Mouse (Mus musculus) lung, embryonic 15.5 days (tissue): ENCODE measurements around the gene Ino80b. TPM values are rescaled to one million over a fixed set of nuclear protein-coding genes. Genes with fewer than 3 reads are reported as not detected.
A peak's percentile ranks its signal among the peaks of the same experiment; 100 is the strongest.

ENCODE experiments used
- ATAC-seq: fragments of 200-750 bp; cut with Nextera tagmentation; 2 replicates; pipeline ENCODE4 v1.8.0; 2017; ENCODE audit warnings: moderate number of reproducible peaks, borderline replicate concordance; ENCODE audit not compliant: low FRiP score, low TSS enrichment; ENCODE audit errors: extremely low read depth
- H3K27ac ChIP-seq: fragments of 300-500 bp; sonication (generic); 2 replicates; pipeline ENCODE4 v1.5.1; 2015; ENCODE audit warnings: moderate library complexity, mild to moderate bottlenecking, inconsistent platforms
- H3K27me3 ChIP-seq: fragments of 300-500 bp; sonication (generic); 2 replicates; pipeline ENCODE4 v1.6.1; 2015; ENCODE audit warnings: inconsistent platforms
- H3K36me3 ChIP-seq: fragments of 300-500 bp; sonication (generic); 2 replicates; pipeline ENCODE4 v1.6.1; 2015; ENCODE audit warnings: inconsistent platforms
- H3K4me1 ChIP-seq: fragments of 300-500 bp; sonication (generic); 2 replicates; pipeline ENCODE4 v1.6.1; 2015; ENCODE audit warnings: inconsistent platforms
- H3K4me2 ChIP-seq: fragments of 300-500 bp; sonication (generic); 2 replicates; pipeline ENCODE4 v1.6.1; 2015; ENCODE audit warnings: inconsistent platforms, mild to moderate bottlenecking, moderate library complexity
- H3K4me3 ChIP-seq: fragments of 300-500 bp; sonication (generic); 2 replicates; pipeline ENCODE4 v1.5.1; 2015; ENCODE audit warnings: mild to moderate bottlenecking, inconsistent platforms
- H3K9ac ChIP-seq: fragments of 300-500 bp; sonication (generic); 2 replicates; pipeline ENCODE4 v1.6.1; 2015; ENCODE audit warnings: inconsistent platforms
- H3K9me3 ChIP-seq: fragments of 300-500 bp; sonication (generic); 2 replicates; pipeline ENCODE4 v1.6.1; 2016; ENCODE audit warnings: inconsistent platforms
- WGBS: fragments of 180-500 bp; shearing (Covaris S2); methylation state at CpG from one replicate; pipeline ENCODE4 v1.1.7; 2015; 5-methylcytosine and 5-hydroxymethylcytosine counted together
- polyA plus RNA-seq: library from polyadenylated mRNA; unstranded; fragments of >200 nt; fragmentation: Nextera tagmentation; extraction: Ambion mirVana; gene quantifications from 2 replicates; pipeline ENCODE4 v1.2.1, GENCODE M21; 2015

The Ino80b gene
- polyA plus RNA-seq, 1 experiment from 2014 or later, result 15.2 TPM

- H3K4me3 ChIP-seq, result peak within 1 kb of the TSS; percentile 53
- peaks cover 11% of the 10 kb centered on the region for H3K4me1 ChIP-seq
- no peaks in the 10 kb centered on the region for H3K9me3 ChIP-seq
- no peak within 1 kb of the TSS for H3K27ac ChIP-seq
- H3K9ac ChIP-seq, result peak within 1 kb of the TSS; percentile 39
- H3K27me3 ChIP-seq, result peaks cover 14% of the 10 kb centered on the region
- peaks cover 9% of the 10 kb centered on the region; the same call in 1 of the 2 replicates for H3K36me3 ChIP-seq
- WGBS, result 1% methylated on average over 32 of the region's 32 CpGs
- H3K4me2 ChIP-seq, result peak within 1 kb of the TSS; percentile 79
- ATAC-seq, result peak; percentile 65; the same call in 1 of the 2 replicates
Observed at GRCm38 (mm10) chr6:83156259-83156684, 31.0 kb upstream of the Ino80b start, which contains the start of the genes Wdr54 and 1700003E16Rik. Gene Wdr54, minus strand, starts transcription at chr6:83156397. Gene 1700003E16Rik, plus strand, starts transcription at chr6:83156404.

GRCm38 (mm10) chr6:83155552-83156238 is 30.5 kb upstream of the Ino80b start:
- Histone ChIP-seq H3K9ac (peak overlapping the region; percentile 39), H3K9me3 (no peaks in the 10 kb centered on the region), H3K4me3 (peak overlapping the region; percentile 53), H3K4me2 (peak overlapping the region; percentile 79), H3K36me3 (peaks cover 11% of the 10 kb centered on the region; the same call in 1 of the 2 replicates), H3K27ac (no peak overlapping the region), H3K27me3 (peaks cover 9% of the 10 kb centered on the region), H3K4me1 (peaks cover 8% of the 10 kb centered on the region)
- no peak for ATAC-seq
- 8% methylated on average over 23 of the region's 23 CpGs for WGBS

GRCm38 (mm10) chr6:83153485-83153884 is 28.3 kb upstream of the Ino80b start:
- no peak overlapping the region for H3K4me2 ChIP-seq
- H3K9ac ChIP-seq, result no peak overlapping the region
- H3K27me3 ChIP-seq, result no peaks in the 10 kb centered on the region
- ATAC-seq, result no peak
- no peak overlapping the region for H3K4me3 ChIP-seq
- H3K4me1 ChIP-seq, result peaks cover 8% of the 10 kb centered on the region
- H3K36me3 ChIP-seq, result peaks cover 31% of the 10 kb centered on the region
- H3K27ac ChIP-seq, result no peak overlapping the region
- H3K9me3 ChIP-seq, result no peaks in the 10 kb centered on the region
- 56% methylated on average over 5 of the region's 5 CpGs for WGBS

- no peak for ATAC-seq
- H3K27ac ChIP-seq, result no peak overlapping the region
- 85% methylated on average over 12 of the region's 12 CpGs for WGBS
- H3K9me3 ChIP-seq, result no peaks in the 10 kb centered on the region
- H3K4me1 ChIP-seq, result peaks cover 8% of the 10 kb centered on the region
- no peak overlapping the region for H3K9ac ChIP-seq
- H3K27me3 ChIP-seq, result no peaks in the 10 kb centered on the region
- no peak overlapping the region for H3K4me2 ChIP-seq
- no peak overlapping the region for H3K4me3 ChIP-seq
- peaks cover 35% of the 10 kb centered on the region for H3K36me3 ChIP-seq
Observed at GRCm38 (mm10) chr6:83153038-83153437, 27.8 kb upstream of the Ino80b start.

GRCm38 (mm10) chr6:83151721-83152120 is 26.5 kb upstream of the Ino80b start:
- no peak for ATAC-seq
- whole genome bisulfite sequencing, result 29% methylated on average over 8 of the region's 8 CpGs
- H3K4me3 ChIP-seq, result no peak overlapping the region
- no peaks in the 10 kb centered on the region for H3K9me3 ChIP-seq
- no peak overlapping the region for H3K4me2 ChIP-seq
- H3K27ac ChIP-seq, result no peak overlapping the region
- peaks cover 8% of the 10 kb centered on the region for H3K4me1 ChIP-seq
- no peaks in the 10 kb centered on the region for H3K27me3 ChIP-seq
- H3K9ac ChIP-seq, result no peak overlapping the region
- H3K36me3 ChIP-seq, result peaks cover 48% of the 10 kb centered on the region

- Histone ChIP-seq H3K9me3 (no peaks in the 10 kb centered on the region), H3K4me1 (peaks cover 4% of the 10 kb centered on the region), H3K27ac (no peak overlapping the region), H3K27me3 (no peaks in the 10 kb centered on the region), H3K4me3 (no peak overlapping the region), H3K9ac (no peak overlapping the region), H3K36me3 (peaks cover 50% of the 10 kb centered on the region), H3K4me2 (no peak overlapping the region)
- ATAC-seq, result no peak
- WGBS, result 55% methylated on average over 7 of the region's 7 CpGs
Observed at GRCm38 (mm10) chr6:83147280-83147679, 22.0 kb upstream of the Ino80b start.

DNA sequence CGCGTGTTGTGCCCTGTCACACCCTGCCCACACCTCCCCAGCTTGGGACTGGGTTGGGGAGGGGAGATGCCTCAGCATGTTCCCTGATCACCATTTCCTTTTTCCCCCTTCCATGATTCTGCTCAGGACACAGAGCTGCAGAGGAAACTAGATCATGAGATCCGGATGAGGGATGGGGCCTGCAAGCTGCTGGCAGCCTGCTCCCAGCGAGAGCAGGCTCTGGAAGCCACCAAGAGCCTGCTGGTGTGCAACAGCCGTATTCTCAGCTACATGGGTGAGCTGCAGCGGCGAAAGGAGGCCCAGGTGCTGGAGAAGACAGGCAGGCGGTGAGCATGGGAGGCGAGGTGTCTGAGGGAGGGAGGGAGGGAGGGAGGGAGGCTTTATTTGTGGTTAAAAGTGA is 20.6 kb upstream of the Ino80b start:
- no peak for ATAC-seq
- peaks cover 12% of the 10 kb centered on the region for H3K4me1 ChIP-seq
- no peak overlapping the region; the same call in 1 of the 2 replicates for H3K4me2 ChIP-seq
- peak overlapping the region; percentile 36 for H3K27ac ChIP-seq
- peaks cover 43% of the 10 kb centered on the region for H3K36me3 ChIP-seq
- no peak overlapping the region for H3K9ac ChIP-seq
- WGBS, result 63% methylated on average over 9 of the region's 9 CpGs
- H3K4me3 ChIP-seq, result no peak overlapping the region
- no peaks in the 10 kb centered on the region for H3K27me3 ChIP-seq
- H3K9me3 ChIP-seq, result no peaks in the 10 kb centered on the region

DNA sequence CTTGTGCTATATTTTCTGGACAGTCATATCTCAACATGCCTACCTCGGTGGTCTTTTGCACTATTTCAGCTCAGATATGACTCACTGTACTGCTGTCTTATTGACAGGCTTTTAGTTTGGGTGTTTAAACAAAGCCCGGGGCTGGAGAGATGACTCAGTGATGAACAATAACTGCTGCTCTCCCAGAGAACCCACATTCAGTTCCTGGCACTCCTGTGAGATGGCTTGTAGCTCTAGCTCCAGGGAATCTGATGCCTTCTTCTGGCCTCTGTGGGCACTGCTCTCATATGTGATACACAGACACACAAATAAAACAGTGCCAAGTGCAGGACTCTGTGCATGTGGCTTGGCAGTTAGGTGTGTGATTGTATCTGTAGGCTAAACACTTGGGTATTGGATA is 20.0 kb upstream of the Ino80b start:
- no peak for ATAC-seq
- Histone ChIP-seq H3K4me2 (no peak overlapping the region), H3K27ac (peak overlapping the region; percentile 36), H3K36me3 (peaks cover 37% of the 10 kb centered on the region), H3K4me3 (no peak overlapping the region), H3K9ac (no peak overlapping the region), H3K9me3 (no peaks in the 10 kb centered on the region), H3K27me3 (no peaks in the 10 kb centered on the region), H3K4me1 (peaks cover 12% of the 10 kb centered on the region)
- WGBS, result 54% methylated on average over 2 of the region's 2 CpGs

GRCm38 (mm10) chr6:83142886-83143285 is 17.7 kb upstream of the Ino80b start:
- Histone ChIP-seq H3K4me1 (peaks cover 26% of the 10 kb centered on the region), H3K27me3 (no peaks in the 10 kb centered on the region), H3K9ac (no peak overlapping the region), H3K4me2 (no peak overlapping the region), H3K36me3 (peaks cover 16% of the 10 kb centered on the region; the same call in 1 of the 2 replicates), H3K4me3 (no peak overlapping the region), H3K9me3 (no peaks in the 10 kb centered on the region), H3K27ac (no peak overlapping the region)
- WGBS, result 58% methylated on average over 11 of the region's 11 CpGs
- ATAC-seq, result no peak

GRCm38 (mm10) chr6:83142211-83142731 is 17.0 kb upstream of the Ino80b start:
- Histone ChIP-seq H3K9ac (peak overlapping the region; percentile 32; the same call in 1 of the 2 replicates), H3K36me3 (peaks cover 10% of the 10 kb centered on the region; the same call in 1 of the 2 replicates), H3K4me2 (peak overlapping the region; percentile 51), H3K4me1 (peaks cover 29% of the 10 kb centered on the region), H3K27ac (0 out of 2 replicates have a peak overlapping the region, but pooled peaks have one; percentile 16), H3K4me3 (peak overlapping the region; percentile 25), H3K27me3 (no peaks in the 10 kb centered on the region), H3K9me3 (no peaks in the 10 kb centered on the region)
- 12% methylated on average over 41 of the region's 41 CpGs for WGBS
- no peak for ATAC-seq

DNA sequence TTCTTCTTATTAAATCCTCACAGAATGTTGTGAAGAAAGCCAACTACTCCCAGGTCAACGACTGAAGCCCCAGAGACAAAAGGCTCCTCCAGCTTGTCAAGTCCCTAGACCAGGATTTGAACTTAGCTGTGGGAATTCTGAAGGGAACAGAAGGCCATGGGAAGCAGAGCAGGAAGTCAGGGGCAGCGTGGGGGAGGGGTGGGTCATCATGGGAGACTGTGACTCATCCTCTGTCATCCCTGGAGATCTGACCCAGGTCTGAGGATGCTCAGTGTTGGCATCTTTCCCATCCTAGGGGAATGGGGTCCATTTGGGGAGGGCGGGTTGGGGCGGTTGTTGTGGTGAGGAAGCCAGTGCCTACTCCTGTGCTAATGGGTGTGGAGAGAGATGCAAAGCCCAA is 16.4 kb upstream of the Ino80b start:
- Histone ChIP-seq H3K27me3 (no peaks in the 10 kb centered on the region), H3K4me3 (no peak overlapping the region), H3K9ac (no peak overlapping the region), H3K4me2 (peak overlapping the region; percentile 51), H3K9me3 (no peaks in the 10 kb centered on the region), H3K27ac (0 out of 2 replicates have a peak overlapping the region, but pooled peaks have one; percentile 16), H3K4me1 (peaks cover 29% of the 10 kb centered on the region), H3K36me3 (0 out of 2 replicates have a peak, but pooled peaks cover 4% of the 10 kb centered on the region)
- 47% methylated on average over 4 of the region's 4 CpGs for WGBS
- no peak for ATAC-seq

DNA sequence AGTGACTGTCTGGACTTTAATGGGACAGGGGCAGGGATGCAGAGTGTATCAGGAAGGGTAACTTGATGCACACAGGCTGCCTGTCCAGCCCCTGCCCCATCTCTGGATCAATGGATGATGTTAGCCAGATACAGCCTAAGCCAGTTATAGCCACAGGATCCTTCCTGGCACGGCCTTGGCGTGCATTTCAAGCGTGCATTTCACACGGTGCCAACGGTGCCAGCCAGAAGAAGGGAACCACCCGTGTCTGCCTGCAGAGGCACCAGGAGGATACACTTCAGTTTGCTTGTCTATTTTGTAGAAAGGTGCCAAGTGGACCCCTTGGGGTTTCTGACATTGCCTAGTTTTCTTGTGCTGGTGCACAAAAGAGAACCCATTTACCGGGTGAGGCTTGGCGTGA is 14.8 kb upstream of the Ino80b start:
- H3K36me3 ChIP-seq, result no peaks in the 10 kb centered on the region
- H3K9me3 ChIP-seq, result no peaks in the 10 kb centered on the region
- no peaks in the 10 kb centered on the region for H3K27me3 ChIP-seq
- no peak overlapping the region for H3K4me3 ChIP-seq
- H3K9ac ChIP-seq, result no peak overlapping the region
- peaks cover 41% of the 10 kb centered on the region for H3K4me1 ChIP-seq
- no peak overlapping the region for H3K27ac ChIP-seq
- WGBS, result 93% methylated on average over 8 of the region's 8 CpGs
- no peak overlapping the region for H3K4me2 ChIP-seq
- ATAC-seq, result no peak
